Mouse (Mus musculus) MEL (cell line): Measurements from ENCODE around the gene Znrf1.

Experiments
- CTCF ChIP-seq, 3 experiments: IDR thresholded peaks in 2 of 3; conservative IDR thresholded peaks in 1 of 3; 2 replicates each; pipeline ENCODE4 v1.5.1; 2011 to 2012; ENCODE audit warnings: low read length in 3 of 3, low read depth in 2 of 3, mild to moderate bottlenecking in 2 of 3, improper control_type of control experiment in 1 of 3, inconsistent platforms in 1 of 3, mixed read lengths in 1 of 3, moderate library complexity in 1 of 3; ENCODE audit not compliant: control insufficient read depth in 1 of 3, insufficient read depth in 1 of 3, poor library complexity in 1 of 3, severe bottlenecking in 1 of 3
- E2F4 ChIP-seq: IDR thresholded peaks from 2 replicates; pipeline ENCODE4 v1.6.1; 2011; ENCODE audit warnings: low read depth, low read length, improper control_type of control experiment, borderline replicate concordance
- HCFC1 ChIP-seq: IDR thresholded peaks from 2 replicates; pipeline ENCODE4 v1.6.1; 2012; ENCODE audit warnings: low read depth, mild to moderate bottlenecking, inconsistent platforms, low read length, improper control_type of control experiment, moderate library complexity
- MEF2A ChIP-seq: IDR thresholded peaks from 2 replicates; pipeline ENCODE4 v1.6.1; 2014; ENCODE audit warnings: low read depth, mild to moderate bottlenecking, inconsistent platforms, low read length, improper control_type of control experiment; ENCODE audit not compliant: poor library complexity, insufficient replicate concordance, severe bottlenecking; ENCODE audit errors: extremely low read depth
- POLR2A ChIP-seq, 2 experiments: IDR thresholded peaks; 2 replicates each; pipeline ENCODE4 v1.6.1; 2011 to 2012; ENCODE audit warnings: low read length in 2 of 2, mild to moderate bottlenecking in 2 of 2, control low read depth in 1 of 2, improper control_type of control experiment in 1 of 2, low read depth in 1 of 2, moderate library complexity in 1 of 2; ENCODE audit not compliant: control insufficient read depth in 1 of 2, insufficient read depth in 1 of 2, poor library complexity in 1 of 2

DNA sequence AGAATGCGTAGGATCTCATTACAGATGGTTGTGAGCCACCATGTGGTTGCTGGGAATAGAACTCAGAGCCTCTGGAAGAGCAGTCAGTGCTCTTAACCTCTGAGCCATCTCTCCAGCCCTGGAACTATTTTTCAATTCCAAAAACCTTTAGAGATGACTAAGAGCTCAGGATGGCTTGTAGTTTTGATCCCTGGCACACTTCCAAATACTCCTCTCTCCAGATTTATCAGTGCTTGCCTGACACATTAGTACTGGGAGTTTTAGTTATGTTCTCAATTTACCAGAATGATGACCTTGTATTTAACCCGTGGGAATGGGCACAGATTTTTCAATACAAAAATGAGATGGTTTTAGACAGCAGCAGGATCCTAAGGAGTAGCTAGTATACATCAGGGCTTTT, 130.9 kb downstream of the Znrf1 start:
- TF ChIP-seq MEF2A: no peak
- TF ChIP-seq E2F4: no peak
- no peak for TF ChIP-seq POLR2A (IDR thresholded peaks at IDR 0.05; ENCODE audit: control insufficient read depth in 1 of 2, insufficient read depth in 1 of 2, low read depth in 1 of 2, low read length in 2 of 2, poor library complexity in 1 of 2)
- no peak for TF ChIP-seq CTCF (IDR thresholded peaks at IDR 0.05 in 2 of 3, conservative IDR thresholded peaks at IDR 0.05 in 1 of 3; ENCODE audit: control insufficient read depth in 1 of 3, insufficient read depth in 1 of 3, low read depth in 2 of 3, low read length in 3 of 3, poor library complexity in 1 of 3, severe bottlenecking in 1 of 3)
- TF ChIP-seq HCFC1: no peak
